Mouse (Mus musculus): ENCODE results near the gene Rasa2.
"Not testable (repeated sequence)": the region's sequence is repeated elsewhere in the genome, so short reads cannot be mapped to it uniquely, and the experiment has no call there.

Gene Rasa2

DNA sequence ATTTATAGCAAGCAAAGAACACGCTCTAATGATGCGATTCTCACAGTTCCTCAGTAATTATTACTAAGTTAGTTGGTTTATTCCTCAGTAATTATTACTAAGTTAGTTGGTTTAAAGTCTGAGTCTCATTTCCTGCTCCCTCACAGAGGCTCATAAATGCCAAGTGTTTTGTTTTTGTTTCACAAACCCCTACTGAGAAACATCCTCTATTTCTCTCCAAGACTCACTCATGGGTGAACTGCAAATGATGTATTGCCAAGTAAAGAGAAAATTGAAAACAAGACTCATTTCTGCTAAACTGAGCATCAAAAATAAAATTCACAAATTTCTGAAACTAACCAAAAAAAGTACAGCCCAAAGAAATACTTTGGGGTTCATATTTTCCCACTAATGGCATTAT, 47.9 kb downstream of the Rasa2 start:
- DNase-seq (ENCODE audit: low spot score in 2 of 2) = no peak

DNA sequence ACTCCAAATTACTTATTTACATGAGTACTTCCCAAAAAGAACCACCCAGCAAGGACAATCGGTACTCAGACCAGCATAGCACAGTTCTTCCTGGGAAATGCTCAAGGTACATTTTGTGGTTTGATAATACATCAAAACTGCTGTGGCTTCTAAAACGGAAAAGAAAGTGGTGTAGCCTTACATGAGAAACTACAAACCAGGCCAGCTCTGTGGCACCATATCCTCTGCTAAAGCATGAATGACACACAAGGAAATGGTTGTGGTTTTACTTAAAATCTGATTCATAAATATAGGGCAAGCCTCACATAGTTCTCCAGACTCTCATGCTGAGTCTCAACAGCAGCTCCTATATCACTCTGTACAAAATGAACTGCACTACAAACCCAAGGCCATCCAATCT, 48.3 kb downstream of the Rasa2 start:
- DNase-seq (ENCODE audit: low spot score in 2 of 2) = no peak

DNA sequence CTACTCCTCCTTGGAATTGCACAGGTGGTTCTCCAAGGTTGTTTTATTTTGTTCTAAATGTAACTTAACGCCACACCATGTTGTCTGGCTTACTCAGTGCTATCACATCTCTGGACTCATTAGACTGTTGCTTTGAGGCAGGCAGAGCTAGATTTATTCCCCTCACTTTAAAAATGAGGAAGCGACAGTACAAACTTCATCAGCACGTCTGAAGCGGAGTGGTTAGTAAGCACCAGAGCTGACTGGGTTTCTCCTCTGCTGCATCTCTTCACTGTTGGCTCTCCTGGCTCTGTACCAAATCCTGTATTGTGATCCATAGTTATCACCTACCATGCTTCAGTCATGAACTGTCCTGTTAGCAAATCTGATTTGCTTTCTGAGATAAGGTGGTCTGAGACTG, 53.2 kb downstream of the Rasa2 start:
- DNase-seq (ENCODE audit: low spot score in 2 of 2) = no peak

DNA sequence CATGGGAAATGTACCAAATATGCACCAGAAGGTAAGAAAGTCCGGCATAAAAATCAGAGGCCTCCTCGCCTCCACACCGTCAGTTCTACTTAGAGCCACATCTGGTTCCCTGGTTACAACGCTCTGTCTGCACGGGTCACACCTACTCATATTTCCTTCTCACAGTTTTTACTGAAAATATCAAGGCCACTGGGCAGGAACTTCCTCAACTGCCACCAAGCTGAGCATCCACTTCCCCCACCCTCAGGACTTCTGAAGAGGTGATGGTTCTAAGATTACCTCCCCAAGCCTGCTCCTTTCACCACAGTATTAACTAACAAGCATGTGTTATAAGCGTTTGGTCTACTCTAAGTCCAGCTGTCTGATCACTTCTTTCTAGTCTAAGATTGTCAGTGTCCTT, 53.7 kb downstream of the Rasa2 start:
- no peak for DNase-seq (ENCODE audit: low spot score in 2 of 2)

DNA sequence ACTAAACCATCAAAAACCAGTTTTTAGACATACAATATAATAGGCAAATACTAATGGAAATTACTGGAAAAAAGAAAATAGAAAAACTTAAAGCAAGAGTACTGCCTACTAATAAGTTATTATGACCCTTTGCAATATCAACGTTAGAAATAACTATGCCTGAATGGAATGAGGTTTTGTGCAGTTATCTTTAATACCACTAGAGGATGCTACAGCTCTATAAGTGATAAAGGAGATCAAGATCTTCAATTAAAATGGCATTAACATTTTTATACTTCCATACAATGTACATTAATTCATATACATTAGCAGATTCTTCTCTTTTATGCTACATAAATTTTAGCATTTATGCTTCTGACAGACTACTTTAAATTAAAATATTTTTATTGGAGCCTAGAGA, 58.2 kb downstream of the Rasa2 start:
- DNase-seq (ENCODE audit: low spot score in 2 of 2) = no peak

DNA sequence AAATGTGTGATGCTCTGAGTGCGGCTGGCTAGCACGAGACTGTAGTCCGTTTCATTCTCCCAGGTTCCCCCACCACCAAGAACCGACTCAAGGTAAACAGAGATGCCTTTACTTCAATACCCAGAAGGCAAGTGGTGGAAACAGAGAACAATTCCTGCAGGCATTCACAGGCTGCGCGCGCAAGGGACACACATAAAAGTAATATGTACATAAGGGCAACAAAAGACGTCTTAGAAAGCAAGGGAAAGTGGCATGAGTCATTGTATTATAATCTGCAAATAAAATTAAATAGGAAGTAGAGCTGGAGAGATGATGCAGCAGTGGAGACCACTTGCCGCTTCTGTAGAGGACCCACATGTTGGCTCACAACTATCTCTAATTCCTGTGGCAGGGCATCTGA, 58.7 kb downstream of the Rasa2 start:
- DNase-seq (ENCODE audit: low spot score in 2 of 2) = no peak

DNA sequence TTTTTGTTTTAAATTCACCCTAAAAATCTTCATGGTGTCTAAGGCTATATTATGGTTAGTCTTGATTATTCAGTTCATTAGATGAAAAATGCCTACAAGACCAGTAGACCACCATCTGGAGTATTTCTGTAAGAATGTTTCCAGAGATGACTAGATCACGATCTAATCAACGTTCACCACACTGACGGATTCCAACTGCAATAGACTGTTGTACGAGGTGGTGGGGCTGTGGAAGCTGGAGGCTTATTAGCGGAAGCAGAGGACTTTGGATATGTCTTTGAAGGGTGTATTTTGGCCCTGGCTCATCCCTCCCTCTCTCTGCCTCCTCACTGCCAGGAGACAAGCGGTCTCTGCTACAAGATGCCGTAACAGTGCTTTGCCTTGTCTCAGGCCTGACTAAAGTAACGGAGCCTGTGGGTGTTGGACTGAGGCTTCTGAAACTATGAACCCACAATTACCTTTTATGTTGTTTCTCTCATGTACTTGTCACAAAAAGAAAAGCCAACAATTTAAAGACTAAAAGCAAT, 64.9 kb downstream of the Rasa2 start:
- no peak for DNase-seq (ENCODE audit: low spot score in 2 of 2)

DNA sequence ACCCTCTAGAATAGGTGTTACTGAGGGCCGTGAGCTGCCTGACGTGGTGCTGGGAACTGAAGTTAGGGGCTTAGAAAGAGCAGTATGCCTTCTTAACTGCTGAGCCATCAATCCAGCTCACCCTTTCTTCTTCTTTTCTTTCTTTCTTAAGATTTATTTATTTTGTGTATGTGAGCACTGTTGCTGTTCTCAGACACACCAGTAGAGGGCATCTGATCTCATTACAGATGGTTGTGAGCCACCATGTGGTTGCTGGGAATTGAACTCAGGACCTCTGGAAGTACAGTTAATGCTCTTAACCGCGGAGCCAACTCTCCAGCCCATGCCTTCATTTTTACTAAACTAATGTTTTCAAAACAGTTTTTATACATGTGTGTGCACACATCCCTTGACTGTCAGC, 67.9 kb downstream of the Rasa2 start:
- no peak for DNase-seq (ENCODE audit: low spot score in 2 of 2)

DNA sequence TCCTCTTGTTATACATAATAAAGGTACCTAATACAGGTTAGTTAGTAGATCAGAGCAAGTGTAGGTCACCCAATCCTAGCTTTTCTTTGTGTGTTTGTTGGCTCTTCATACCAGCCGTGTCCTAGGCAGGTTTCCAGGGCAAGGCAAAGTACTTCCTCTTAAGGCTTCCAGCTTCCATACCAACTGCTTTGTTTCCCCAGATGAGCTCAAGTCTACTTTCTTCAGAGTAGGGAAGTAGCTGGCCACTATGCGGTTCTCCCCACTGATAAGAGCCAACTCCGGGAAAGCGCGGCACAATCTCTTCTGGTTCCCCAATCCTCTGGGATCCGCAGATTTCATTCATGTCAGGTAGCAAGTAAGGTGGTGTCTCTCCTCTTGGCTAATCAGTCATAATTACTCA, 72.3 kb downstream of the Rasa2 start:
- no peak for DNase-seq (ENCODE audit: low spot score in 2 of 2)

DNA sequence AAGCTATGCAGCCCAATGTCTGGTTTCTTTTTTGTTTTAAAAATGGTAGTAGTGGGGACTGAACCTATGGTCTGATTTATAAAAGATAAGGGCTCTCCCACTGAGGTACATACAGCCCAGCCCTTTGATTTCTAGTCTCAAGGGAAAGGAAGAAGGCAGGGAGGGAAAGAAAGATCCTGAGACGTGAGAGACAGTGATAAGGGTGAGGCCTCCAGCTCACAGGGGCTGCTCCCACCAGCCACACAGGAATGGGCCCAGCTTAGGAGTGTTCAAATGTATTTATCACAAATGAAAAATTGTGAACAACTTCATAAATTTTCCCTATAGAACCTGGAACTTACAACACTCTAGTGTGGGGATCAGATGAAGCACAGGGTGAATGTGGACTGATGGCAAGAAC, 72.8 kb downstream of the Rasa2 start:
- no peak for DNase-seq (ENCODE audit: low spot score in 2 of 2)

DNA sequence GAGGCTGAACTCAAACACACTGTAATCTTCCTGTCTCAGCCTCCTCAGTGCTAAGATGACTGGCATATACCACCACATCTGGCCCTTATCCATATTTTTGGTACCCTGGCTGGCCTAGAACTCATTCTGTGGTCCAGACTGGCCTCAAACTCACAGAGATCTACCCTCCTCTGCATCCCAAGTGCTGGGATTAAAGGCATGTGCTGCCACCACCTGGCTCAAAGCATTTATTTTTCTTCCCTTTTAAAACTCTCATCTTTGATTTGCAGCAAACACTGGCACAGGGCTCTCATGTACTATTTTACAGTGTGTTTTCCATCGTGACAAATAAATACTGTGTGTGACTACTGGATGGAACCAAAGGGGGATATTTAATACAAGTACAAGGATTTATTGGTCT, 77.3 kb downstream of the Rasa2 start:
- DNase-seq (ENCODE audit: low spot score in 2 of 2) = no peak

DNA sequence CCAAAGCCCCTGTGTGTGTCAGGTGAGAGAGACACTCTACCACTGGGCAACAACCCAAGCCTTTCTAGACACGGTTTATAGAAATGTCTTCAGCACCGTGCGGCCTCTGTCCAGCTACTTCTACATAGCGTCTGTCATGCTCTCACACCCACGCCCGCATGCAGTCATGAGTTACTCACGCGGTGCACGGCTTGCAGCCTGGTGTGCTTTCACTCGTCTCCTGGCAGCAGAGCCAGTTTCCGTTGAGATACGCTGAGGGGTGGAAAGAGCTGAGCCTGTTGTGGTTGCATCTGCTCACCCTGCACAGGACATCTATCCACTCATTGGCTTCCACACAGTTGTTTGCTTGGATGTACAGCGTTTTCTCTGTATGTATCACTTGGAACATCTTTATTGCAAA, 86.0 kb downstream of the Rasa2 start:
- DNase-seq (ENCODE audit: low spot score in 2 of 2) = no peak

DNA sequence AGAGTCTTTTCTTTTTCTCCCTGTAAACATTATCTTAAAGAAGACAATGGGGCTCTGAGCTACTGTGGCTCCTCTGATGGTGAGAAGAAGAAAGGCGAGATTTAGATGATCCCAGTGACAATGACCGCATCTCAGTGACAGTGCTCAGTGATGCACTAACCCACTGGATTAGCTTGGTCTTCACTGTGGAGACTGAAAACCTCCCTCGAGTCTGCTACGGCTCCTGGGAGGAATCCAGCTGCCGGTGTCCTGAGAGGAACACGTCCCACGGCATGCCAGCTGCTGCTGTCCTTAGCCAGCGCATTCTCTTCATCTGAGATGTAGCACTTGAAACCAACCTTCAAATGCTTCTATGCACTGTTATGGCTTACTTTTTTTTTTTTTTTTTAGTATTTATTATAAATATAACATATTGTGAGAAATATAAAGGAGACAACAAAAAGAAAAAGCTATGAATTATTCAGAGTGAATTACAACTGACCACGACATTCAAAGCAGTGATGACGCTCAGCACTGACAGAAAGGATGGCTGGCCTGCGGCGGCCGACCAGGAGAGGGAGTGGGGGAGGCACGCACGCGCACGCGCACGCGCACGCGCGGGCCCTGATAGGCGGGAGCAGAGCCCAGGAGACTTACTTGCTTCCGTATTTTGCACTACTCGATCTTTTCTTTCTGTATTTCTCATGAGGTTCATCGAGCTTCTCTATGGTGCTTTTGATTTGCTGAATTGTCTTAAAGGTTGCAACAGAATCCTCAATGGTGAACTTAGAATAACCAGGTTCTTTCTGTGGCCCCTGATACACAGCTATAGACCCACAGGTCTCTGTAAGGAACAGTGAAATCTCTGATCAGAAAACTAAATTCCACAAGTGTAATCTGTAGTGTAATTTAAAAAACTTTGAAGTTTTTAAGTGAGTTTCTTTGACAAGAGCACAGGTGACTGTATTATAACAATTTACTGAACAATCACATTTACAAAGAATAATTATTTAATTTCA, 87.5 kb downstream of the Rasa2 start:
- no peak for DNase-seq (ENCODE audit: low spot score in 2 of 2)

DNA sequence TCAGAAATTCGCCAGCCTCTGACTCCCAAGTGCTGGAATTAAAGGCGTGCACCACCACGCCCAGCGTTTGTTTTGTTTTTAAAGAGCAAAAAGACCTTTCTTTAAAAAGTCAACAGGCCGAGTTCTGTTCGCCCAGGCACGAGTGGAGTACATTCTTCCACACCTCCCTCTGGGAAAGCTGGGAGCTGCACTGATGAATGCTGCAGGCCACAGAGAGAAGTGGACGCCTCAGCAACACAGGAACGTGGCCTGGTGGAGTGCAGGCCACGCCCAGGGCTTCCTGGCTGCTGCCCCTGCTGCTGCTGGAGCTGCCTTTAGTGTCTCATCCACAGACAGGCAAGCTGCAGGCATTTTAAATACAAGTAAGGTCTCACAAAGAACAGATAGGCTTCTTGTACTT, 92.5 kb downstream of the Rasa2 start:
- DNase-seq (ENCODE audit: low spot score in 2 of 2) = no peak

DNA sequence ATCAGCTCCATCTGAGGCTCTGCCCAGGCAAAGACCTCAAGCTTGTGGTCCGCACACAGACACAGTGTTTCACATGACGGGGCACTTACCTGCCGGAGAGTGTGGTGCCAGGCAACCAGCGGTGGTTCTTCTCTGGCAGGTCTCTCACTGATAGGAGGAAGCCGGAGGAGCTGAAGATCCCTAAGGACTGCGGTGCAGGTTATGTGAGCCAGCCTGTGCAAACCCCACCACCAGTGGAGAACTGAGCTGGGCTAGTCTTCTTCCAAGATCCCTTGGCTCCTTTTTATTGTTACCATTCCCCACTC, 93.8 kb downstream of the Rasa2 start:
- no peak for DNase-seq (ENCODE audit: low spot score in 2 of 2)

DNA sequence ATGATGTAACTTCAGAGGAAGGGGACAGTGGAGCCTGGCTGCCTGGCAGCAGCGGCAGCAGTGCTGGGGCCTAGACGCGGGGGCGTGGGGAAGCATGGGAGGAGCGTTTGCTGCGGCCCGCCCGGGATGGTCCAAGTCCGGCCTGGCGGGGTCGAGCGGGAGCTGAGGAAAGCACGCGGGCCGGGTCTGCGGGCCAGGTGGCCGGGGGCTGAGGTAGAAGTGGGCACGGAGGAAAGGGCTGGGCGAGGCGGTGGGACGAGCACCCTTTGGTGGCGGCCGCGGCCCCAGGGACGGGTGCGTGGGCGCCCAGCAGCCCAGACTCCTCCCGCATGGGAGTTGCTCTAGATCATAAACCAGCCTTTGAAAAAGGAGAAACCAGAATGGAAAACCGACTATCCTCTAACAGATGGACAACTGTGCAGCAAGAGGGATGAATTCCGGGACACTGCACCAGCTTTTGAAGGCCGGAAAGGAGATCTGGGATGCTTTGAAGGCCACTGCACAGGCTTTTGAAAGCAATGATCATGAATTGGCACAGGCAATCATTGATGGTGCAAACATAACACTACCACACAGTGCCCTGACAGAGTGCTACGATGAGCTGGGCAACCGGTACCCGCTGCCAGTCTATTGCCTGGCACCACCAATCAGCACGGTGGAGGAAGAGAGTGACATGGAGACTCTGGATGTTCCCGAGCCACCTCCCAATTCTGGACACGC, 94.4 kb downstream of the Rasa2 start:
- DNase-seq (ENCODE audit: low spot score in 2 of 2) = no peak

DNA sequence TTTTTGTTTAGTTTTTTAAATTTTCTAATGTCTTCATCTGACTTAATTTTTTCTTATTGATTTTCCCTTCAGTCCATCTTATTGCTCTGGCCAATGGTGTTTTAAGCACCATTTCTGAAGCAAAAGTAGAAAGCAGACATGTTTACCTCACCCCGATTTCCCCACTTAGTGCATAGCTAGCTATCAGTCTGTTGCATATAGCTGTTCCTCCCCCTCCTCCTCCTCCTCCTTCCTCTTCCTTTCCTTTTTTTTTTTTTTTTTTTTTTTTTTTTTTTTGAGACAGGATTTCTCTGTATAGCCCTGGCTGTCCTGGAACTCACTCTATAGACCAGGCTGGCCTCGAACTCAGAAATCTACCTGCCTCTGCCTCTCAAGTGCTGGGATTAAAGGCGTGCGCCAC, 95.3 kb downstream of the Rasa2 start:
- not testable (repeated sequence) for DNase-seq (ENCODE audit: low spot score in 2 of 2)

DNA sequence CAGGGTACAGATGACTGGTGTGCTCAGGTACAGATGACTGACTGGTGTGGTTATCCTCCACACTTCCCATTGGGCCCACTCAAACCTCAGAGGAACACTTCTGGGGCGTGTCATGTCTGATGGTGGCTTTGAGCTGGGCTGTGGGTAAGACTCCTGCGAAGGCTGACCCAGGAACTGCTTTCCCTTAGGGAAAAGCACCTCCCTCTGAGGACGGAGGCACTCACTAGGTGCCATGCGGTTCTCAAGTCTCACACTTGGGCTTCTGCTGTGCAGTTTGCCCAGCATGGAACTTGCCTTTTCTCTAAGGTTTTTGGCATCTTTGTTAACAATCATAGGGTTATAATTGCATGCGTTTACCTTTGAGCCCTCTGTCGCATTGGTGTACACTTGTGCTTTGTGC, 96.0 kb downstream of the Rasa2 start:
- DNase-seq (ENCODE audit: low spot score in 2 of 2) = no peak

DNA sequence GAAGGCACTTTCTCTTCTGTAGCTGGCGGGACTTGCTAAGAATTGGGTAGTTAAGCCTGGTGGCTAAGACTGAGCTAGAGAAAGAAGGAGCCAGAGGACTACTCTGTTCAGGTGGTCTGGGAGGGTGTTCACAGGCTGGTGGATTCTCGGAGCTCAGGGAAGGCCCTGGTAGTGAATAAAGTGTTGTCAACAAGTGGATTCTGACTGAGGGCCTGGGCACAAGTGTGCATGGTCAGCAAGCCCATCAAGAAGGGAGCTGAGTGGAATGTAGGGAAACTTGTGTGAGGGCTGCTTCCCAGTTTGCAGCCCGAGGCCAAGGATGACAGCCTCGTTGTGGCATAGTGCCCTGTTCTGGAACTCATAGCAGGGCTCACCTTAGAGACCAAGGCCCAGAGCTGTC, 97.2 kb downstream of the Rasa2 start:
- no peak for DNase-seq (ENCODE audit: low spot score in 2 of 2)

DNA sequence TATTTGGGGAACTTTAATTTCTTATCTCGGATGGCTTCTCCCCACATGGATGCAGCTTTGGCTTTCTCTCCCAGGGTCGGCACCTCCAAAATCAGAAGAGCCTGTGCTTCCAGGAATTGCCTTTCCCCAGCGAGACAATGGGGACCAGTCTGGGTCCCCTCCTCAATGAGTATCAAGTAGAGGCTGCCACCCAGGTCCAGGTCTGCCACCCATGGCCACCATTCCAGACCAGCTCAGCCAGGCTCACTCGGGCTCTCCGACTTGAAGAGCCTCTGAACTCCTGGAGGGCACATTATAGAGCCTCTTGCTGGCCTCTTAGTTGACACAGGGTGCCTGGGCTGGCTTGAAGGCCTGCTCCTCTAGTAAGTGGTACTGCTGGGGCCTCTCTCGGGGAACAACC, 97.9 kb downstream of the Rasa2 start:
- no peak for DNase-seq (ENCODE audit: low spot score in 2 of 2)

DNA sequence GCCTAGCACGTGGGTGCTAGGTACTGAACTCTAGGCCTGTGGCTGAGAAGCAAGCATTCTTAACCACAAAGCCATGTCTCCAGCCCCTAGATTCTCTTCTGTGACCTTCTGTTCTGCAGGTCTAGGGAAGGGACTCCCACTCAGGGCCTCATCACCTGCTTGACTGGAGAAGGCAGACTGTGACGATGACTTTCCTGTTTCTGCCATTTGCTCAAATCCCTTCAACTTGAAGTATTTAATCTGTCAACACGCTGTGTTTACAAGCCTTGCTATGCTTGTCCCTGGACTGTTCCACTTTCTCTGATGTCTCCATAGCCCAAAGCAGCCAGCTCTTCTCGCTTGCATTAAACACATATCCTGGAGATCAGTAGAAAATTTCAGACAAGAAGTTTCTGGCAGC, 98.9 kb downstream of the Rasa2 start:
- DNase-seq (ENCODE audit: low spot score in 2 of 2) = no peak

DNA sequence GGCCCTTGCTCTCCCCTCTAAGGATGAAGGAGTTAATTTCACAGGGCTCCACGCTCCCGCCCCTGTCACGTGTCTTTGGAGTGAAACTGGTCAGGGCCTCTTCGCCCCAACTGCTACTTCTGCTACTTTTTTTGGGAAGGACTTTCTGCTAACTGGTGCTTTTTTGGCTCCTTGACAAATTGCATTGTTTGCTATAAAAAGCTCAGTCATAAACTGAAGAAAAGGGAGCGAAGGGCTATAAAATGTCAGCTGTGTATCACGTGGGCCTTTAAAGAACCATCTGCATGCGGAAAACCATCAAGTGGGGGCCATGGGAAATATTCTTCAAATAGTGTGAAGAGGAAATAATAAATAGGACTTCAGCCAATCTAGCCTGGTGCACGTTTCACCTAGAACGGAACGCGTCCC, 100.7 kb downstream of the Rasa2 start:
- DNase-seq (ENCODE audit: low spot score in 2 of 2) = no peak

Data from frontal cortex, postnatal 25 days (tissue).